Mouse (Mus musculus): Measurements from ENCODE around the gene Zcchc18. TPM values are rescaled to one million over a fixed set of nuclear protein-coding genes. Genes with fewer than 3 reads are reported as not detected.

Gene Zcchc18
- polyA plus RNA-seq, 1 experiment: 1.7 TPM

DNA sequence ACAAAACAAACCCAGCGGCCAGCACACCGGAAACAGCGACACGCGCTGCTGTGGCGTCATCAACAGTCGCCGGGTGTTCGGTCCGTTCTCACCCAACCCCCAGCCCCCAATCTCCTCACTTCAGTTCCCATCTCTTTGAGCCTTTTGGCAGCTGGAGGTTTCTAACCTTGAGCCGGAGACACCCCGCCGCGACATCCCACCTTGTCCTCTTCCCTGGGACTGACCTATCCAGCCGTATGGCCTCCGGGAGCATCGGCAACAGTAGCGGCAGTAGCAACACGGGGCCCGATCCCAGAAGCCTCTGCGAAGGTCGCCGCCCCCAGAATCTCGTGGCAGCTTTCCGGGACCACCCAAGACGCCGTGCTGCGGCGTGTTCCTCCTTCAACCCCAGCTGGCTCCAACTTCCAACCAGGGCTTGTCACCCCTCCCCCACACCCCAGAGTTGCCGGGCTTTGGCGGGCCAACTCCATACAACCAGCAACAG is 45.1 kb downstream of the Zcchc18 start, which contains the start of gene Slc25a53:
Gene Slc25a53, minus strand, starts transcription at position 303 of the 484 bp plus-strand sequence.
- WGBS: 32% methylated on average over 28 of the region's 31 CpGs
- no peak for DNase-seq (ENCODE audit: low read depth, low spot score)

GRCm38 (mm10) chrX:137038502-137038901 is 45.5 kb downstream of the Zcchc18 start:
- 43% methylated on average over 7 of the region's 7 CpGs for WGBS
- DNase-seq (ENCODE audit: low read depth, low spot score): no peak

Other genes with a start within 250 kb of the Zcchc18 start
- 49.2 and 52.1 TPM in 2 replicates for gene Morf4l2, start 249.5 kb upstream of the Zcchc18 start, polyA plus RNA-seq (2012; rRNA removed)
- gene Glra4, start 213.0 kb upstream of the Zcchc18 start, polyA plus RNA-seq (2012; rRNA removed): not detected in 2 replicates
- gene Plp1, start 170.5 kb upstream of the Zcchc18 start, polyA plus RNA-seq (2012; rRNA removed): 1.8 and 2.5 TPM in 2 replicates
- gene Rab9b, start 124.4 kb upstream of the Zcchc18 start, polyA plus RNA-seq (2012; rRNA removed): 0.06 and 0.07 TPM in 2 replicates
- gene H2bfm, start 65.8 kb upstream of the Zcchc18 start, polyA plus RNA-seq (2012; rRNA removed): not detected in 2 replicates
- 0.41 TPM in 1 of 2 replicates, not detected in the other for gene Tmsb15b2, start 17.7 kb upstream of the Zcchc18 start, polyA plus RNA-seq (2012; rRNA removed)
- 0.84 and 0.99 TPM in 2 replicates for gene Tmsb15l, start 16.3 kb upstream of the Zcchc18 start, polyA plus RNA-seq (2012; rRNA removed)
- gene Tmsb15b1, start 16.3 kb upstream of the Zcchc18 start, polyA plus RNA-seq (2012; rRNA removed): 0.63 and 1.3 TPM in 2 replicates
- 2.7 and 4.6 TPM in 2 replicates for gene Slc25a53, start 45.1 kb downstream of the Zcchc18 start, polyA plus RNA-seq (2012; rRNA removed)
- 0.46 and 0.77 TPM in 2 replicates for gene Fam199x, start 56.4 kb downstream of the Zcchc18 start, polyA plus RNA-seq (2012; rRNA removed)
- gene Esx1, start 128.9 kb downstream of the Zcchc18 start, polyA plus RNA-seq (2012; rRNA removed): not detected in 2 replicates

Data from large intestine, adult 2 months (tissue).